Mouse (Mus musculus): ENCODE measurements around the gene 1600014C10Rik.
A peak's percentile ranks its signal among the peaks of the same experiment; 100 is the strongest.

The 1600014C10Rik gene

GRCm38 (mm10) chr7:38214473-38215214 lies 31.6 kb downstream of the 1600014C10Rik start:
- no peak for DNase-seq (ENCODE audit: extremely low read depth, low read depth)

GRCm38 (mm10) chr7:38215281-38215680 lies 32.3 kb downstream of the 1600014C10Rik start:
- no peak for DNase-seq (ENCODE audit: extremely low read depth, low read depth)

- no peak for DNase-seq (ENCODE audit: extremely low read depth, low read depth)
These were observed 32.7 kb downstream of the 1600014C10Rik start for GRCm38 (mm10) chr7:38215697-38216096.

- no peak for DNase-seq (ENCODE audit: extremely low read depth, low read depth)
These were observed 34.6 kb downstream of the 1600014C10Rik start for GRCm38 (mm10) chr7:38217417-38218171.

GRCm38 (mm10) chr7:38218631-38219367 lies 35.8 kb downstream of the 1600014C10Rik start:
- DNase-seq (ENCODE audit: extremely low read depth, low read depth): no peak

- no peak for DNase-seq (ENCODE audit: extremely low read depth, low read depth)
These were observed 36.5 kb downstream of the 1600014C10Rik start for GRCm38 (mm10) chr7:38219526-38219925.

GRCm38 (mm10) chr7:38220866-38221265 lies 37.8 kb downstream of the 1600014C10Rik start:
- no peak for DNase-seq (ENCODE audit: extremely low read depth, low read depth)

GRCm38 (mm10) chr7:38224577-38225369 lies 41.8 kb downstream of the 1600014C10Rik start:
- no peak for DNase-seq (ENCODE audit: extremely low read depth, low read depth)

GRCm38 (mm10) chr7:38226226-38226625 lies 43.2 kb downstream of the 1600014C10Rik start:
- no peak for DNase-seq (ENCODE audit: extremely low read depth, low read depth)

- peak; percentile 45 for DNase-seq (ENCODE audit: extremely low read depth, low read depth)
These were observed 44.3 kb downstream of the 1600014C10Rik start for GRCm38 (mm10) chr7:38227181-38227899.

- DNase-seq (ENCODE audit: extremely low read depth, low read depth): peak; percentile 75
These were observed 44.9 kb downstream of the 1600014C10Rik start, which contains the start of gene Plekhf1 for GRCm38 (mm10) chr7:38227900-38228298. TSS of gene Plekhf1 (minus strand) at chr7:38228016.

GRCm38 (mm10) chr7:38228329-38228728 lies 45.3 kb downstream of the 1600014C10Rik start:
- DNase-seq (ENCODE audit: extremely low read depth, low read depth): no peak

GRCm38 (mm10) chr7:38230285-38230684 lies 47.3 kb downstream of the 1600014C10Rik start:
- DNase-seq (ENCODE audit: extremely low read depth, low read depth): no peak

GRCm38 (mm10) chr7:38236400-38237105 lies 53.5 kb downstream of the 1600014C10Rik start:
- DNase-seq (ENCODE audit: extremely low read depth, low read depth): no peak

GRCm38 (mm10) chr7:38237140-38237539 lies 54.1 kb downstream of the 1600014C10Rik start:
- no peak for DNase-seq (ENCODE audit: extremely low read depth, low read depth)

GRCm38 (mm10) chr7:38242417-38242816 lies 59.4 kb downstream of the 1600014C10Rik start:
- DNase-seq (ENCODE audit: extremely low read depth, low read depth): no peak
